Mouse (Mus musculus) adrenal gland, postnatal 25 days (tissue): ENCODE results near the gene Scrn1. TPM values are rescaled to one million over a fixed set of nuclear protein-coding genes. Genes with fewer than 3 reads are reported as not detected.

Source experiments
- DNase-seq: peaks from one replicate; pipeline ENCODE4 v3.0.0; 2021; ENCODE audit warnings: mixed read lengths
- total RNA-seq: library from RNA; stranded (reverse); gene quantifications from 2 replicates; pipeline ENCODE4 v1.2.3, GENCODE M21; 2021

Scrn1 gene
- total RNA-seq, 1 experiment from 2014 or later: 30.7 TPM

GRCm38 (mm10) chr6:54566546-54566919, 244 bp upstream of the Scrn1 start:
- no peak for DNase-seq

GRCm38 (mm10) chr6:54565012-54565411, 1.3 kb downstream of the Scrn1 start:
- DNase-seq: no peak

GRCm38 (mm10) chr6:54564506-54564991, 1.7 kb downstream of the Scrn1 start:
- no peak for DNase-seq

GRCm38 (mm10) chr6:54563561-54563960, 2.7 kb downstream of the Scrn1 start:
- no peak for DNase-seq

- DNase-seq: no peak
Measured at GRCm38 (mm10) chr6:54562018-54562809, 4.1 kb downstream of the Scrn1 start.

- no peak for DNase-seq
Measured at GRCm38 (mm10) chr6:54558466-54558865, 7.8 kb downstream of the Scrn1 start.

GRCm38 (mm10) chr6:54557671-54558070, 8.6 kb downstream of the Scrn1 start:
- no peak for DNase-seq

GRCm38 (mm10) chr6:54555816-54556215, 10.5 kb downstream of the Scrn1 start:
- no peak for DNase-seq

GRCm38 (mm10) chr6:54554341-54555110, 11.8 kb downstream of the Scrn1 start:
- DNase-seq: no peak

- no peak for DNase-seq
Measured at GRCm38 (mm10) chr6:54553632-54554031, 12.7 kb downstream of the Scrn1 start.

GRCm38 (mm10) chr6:54552721-54553413, 13.4 kb downstream of the Scrn1 start:
- DNase-seq: no peak

GRCm38 (mm10) chr6:54550801-54551323, 15.4 kb downstream of the Scrn1 start:
- DNase-seq: no peak

- no peak for DNase-seq
Measured at GRCm38 (mm10) chr6:54549311-54549710, 17.0 kb downstream of the Scrn1 start.

- peak; percentile 23 for DNase-seq
Measured at GRCm38 (mm10) chr6:54548314-54549019, 17.8 kb downstream of the Scrn1 start.

GRCm38 (mm10) chr6:54543646-54544045, 22.6 kb downstream of the Scrn1 start:
- no peak for DNase-seq

- no peak for DNase-seq
Measured at GRCm38 (mm10) chr6:54542836-54543235, 23.5 kb downstream of the Scrn1 start.

GRCm38 (mm10) chr6:54540252-54540887, 25.9 kb downstream of the Scrn1 start:
- DNase-seq: peak; percentile 69

- DNase-seq: no peak
Measured at GRCm38 (mm10) chr6:54539396-54539795, 26.9 kb downstream of the Scrn1 start.

- DNase-seq: no peak
Measured at GRCm38 (mm10) chr6:54538773-54539173, 27.5 kb downstream of the Scrn1 start.

GRCm38 (mm10) chr6:54537053-54537452, 29.2 kb downstream of the Scrn1 start:
- DNase-seq: no peak

- DNase-seq: no peak
Measured at GRCm38 (mm10) chr6:54535485-54535884, 30.8 kb downstream of the Scrn1 start.
